Mouse (Mus musculus): ENCODE data around the gene Art4. TPM values are rescaled to one million over a fixed set of nuclear protein-coding genes. Genes with fewer than 3 reads are reported as not detected.
A peak's percentile ranks its signal among the peaks of the same experiment; 100 is the strongest.

The Art4 gene
- total and polyA plus RNA-seq, 3 experiments: 0.50 to 0.60 TPM; not detected in 1

GRCm38 (mm10) chr6:136857873-136858260 is 334 bp upstream of the Art4 start:
- H3K27me3 ChIP-seq (ENCODE audit: control insufficient read depth in 1 of 2, insufficient read depth in 2 of 2, low read length in 2 of 2): no peaks in the 10 kb centered on the region
- H3K36me3 ChIP-seq (ENCODE audit: control insufficient read depth in 1 of 2, insufficient read depth in 2 of 2, low read length in 2 of 2): peaks cover 0 to 9% of the 10 kb centered on the region in 2 experiments; a peak in 2 of 4 replicates
- H3K4me1 ChIP-seq (ENCODE audit: control insufficient read depth in 1 of 2, insufficient read depth in 2 of 2, low read length in 2 of 2): peaks cover 0 to 22% of the 10 kb centered on the region in 2 experiments; a peak in 3 of 4 replicates
- peak overlapping the region; percentile 14; the same call in 1 of the 2 replicates for H3K27ac ChIP-seq (ENCODE audit: control insufficient read depth, low read depth, low read length)
- no peaks in the 10 kb centered on the region for H3K79me2 ChIP-seq (ENCODE audit: control insufficient read depth, insufficient read depth, low read length, poor library complexity)
- H3K9ac ChIP-seq (ENCODE audit: control insufficient read depth, low read depth, low read length, poor library complexity, severe bottlenecking): peak overlapping the region; percentile 43
- TF ChIP-seq MYC (IDR thresholded peaks at IDR 0.05; ENCODE audit: low read depth, low read length): 0 out of 2 replicates have a peak, but pooled peaks have one; percentile 2
- TF ChIP-seq NRF1 (IDR thresholded peaks at IDR 0.05; ENCODE audit: insufficient read depth, low read depth, low read length, poor library complexity, severe bottlenecking): no peak
- H3K9me3 ChIP-seq (replicated peaks; ENCODE audit: insufficient read depth, low read length): no peaks in the 10 kb centered on the region
- DNase-seq (ENCODE audit: low read depth, low spot score): no peak
- H3K4me3 ChIP-seq (ENCODE audit: control insufficient read depth in 1 of 2, insufficient read depth in 1 of 2, low read depth in 2 of 2, low read length in 2 of 2): peak overlapping the region; percentile 16 to 67

- no peak overlapping the region for H3K27ac ChIP-seq (ENCODE audit: control insufficient read depth, low read depth, low read length)
Measured at GRCm38 (mm10) chr6:136856071-136856636, 1.4 kb downstream of the Art4 start.

GRCm38 (mm10) chr6:136855183-136855582 is 2.4 kb downstream of the Art4 start:
- Histone ChIP-seq H3K27ac (ENCODE audit: control insufficient read depth, low read depth, low read length) (no peak overlapping the region), H3K79me2 (ENCODE audit: control insufficient read depth, insufficient read depth, low read length, poor library complexity) (no peaks in the 10 kb centered on the region), H3K4me3 (ENCODE audit: control insufficient read depth in 1 of 2, insufficient read depth in 1 of 2, low read depth in 2 of 2, low read length in 2 of 2) (no peak overlapping the region), H3K36me3 (ENCODE audit: control insufficient read depth in 1 of 2, insufficient read depth in 2 of 2, low read length in 2 of 2) (peaks cover 0 to 9% of the 10 kb centered on the region in 2 experiments; a peak in 2 of 4 replicates), H3K4me1 (ENCODE audit: control insufficient read depth in 1 of 2, insufficient read depth in 2 of 2, low read length in 2 of 2) (peaks cover 0 to 22% of the 10 kb centered on the region in 2 experiments; a peak in 3 of 4 replicates), H3K9ac (ENCODE audit: control insufficient read depth, low read depth, low read length, poor library complexity, severe bottlenecking) (no peak overlapping the region), H3K9me3 (replicated peaks; ENCODE audit: insufficient read depth, low read length) (no peaks in the 10 kb centered on the region), H3K27me3 (ENCODE audit: control insufficient read depth in 1 of 2, insufficient read depth in 2 of 2, low read length in 2 of 2) (no peaks in the 10 kb centered on the region)
- peak; percentile 64 for DNase-seq (ENCODE audit: low read depth, low spot score)
- no peak for TF ChIP-seq GABPA (IDR thresholded peaks at IDR 0.05; ENCODE audit: low read depth, low read length)
- no peak for TF ChIP-seq POLR2AphosphoS2 (IDR thresholded peaks at IDR 0.05; ENCODE audit: low read length)
- no peak for TF ChIP-seq ZNF384 (IDR thresholded peaks at IDR 0.05; ENCODE audit: low read depth, low read length)
- 0 out of 2 replicates have a peak, but pooled peaks have one; percentile 45 for TF ChIP-seq TBP (IDR thresholded peaks at IDR 0.05; ENCODE audit: low read depth, low read length)
- no peak for TF ChIP-seq UBTF (IDR thresholded peaks at IDR 0.05; ENCODE audit: borderline replicate concordance, insufficient read depth, low read depth, low read length)
- no peak for TF ChIP-seq TAL1 (IDR thresholded peaks at IDR 0.05; ENCODE audit: low read length)
- TF ChIP-seq RCOR1 (IDR thresholded peaks at IDR 0.05; ENCODE audit: low read depth, low read length): no peak
- no peak for TF ChIP-seq NELFE (IDR thresholded peaks at IDR 0.05; ENCODE audit: low read depth, low read length)
- TF ChIP-seq EP300 (IDR thresholded peaks at IDR 0.05; ENCODE audit: low read depth in 1 of 2, low read length in 2 of 2): peak in 1 of 2 experiments; percentile 42; a peak in 2 of 4 replicates
- no peak for TF ChIP-seq SIN3A (IDR thresholded peaks at IDR 0.05; ENCODE audit: low read length)
- TF ChIP-seq MXI1 (IDR thresholded peaks at IDR 0.05; ENCODE audit: low read depth, low read length): no peak
- TF ChIP-seq GATA1 (IDR thresholded peaks at IDR 0.05; ENCODE audit: low read depth, low read length): peak; percentile 43
- TF ChIP-seq NRF1 (IDR thresholded peaks at IDR 0.05; ENCODE audit: insufficient read depth, low read depth, low read length, poor library complexity, severe bottlenecking): 0 out of 2 replicates have a peak, but pooled peaks have one; percentile 22
- 0 out of 2 replicates have a peak, but pooled peaks have one; percentile 28 for TF ChIP-seq MYC (IDR thresholded peaks at IDR 0.05; ENCODE audit: low read depth, low read length)

More at GRCm38 (mm10) chr6:136856071-136856636, 1.4 kb downstream of the Art4 start:
- Histone ChIP-seq H3K4me1 (ENCODE audit: control insufficient read depth in 1 of 2, insufficient read depth in 2 of 2, low read length in 2 of 2) (peaks cover 0 to 22% of the 10 kb centered on the region in 2 experiments; a peak in 3 of 4 replicates), H3K36me3 (ENCODE audit: control insufficient read depth in 1 of 2, insufficient read depth in 2 of 2, low read length in 2 of 2) (peaks cover 0 to 9% of the 10 kb centered on the region in 2 experiments; a peak in 2 of 4 replicates), H3K27me3 (ENCODE audit: control insufficient read depth in 1 of 2, insufficient read depth in 2 of 2, low read length in 2 of 2) (no peaks in the 10 kb centered on the region), H3K9me3 (replicated peaks; ENCODE audit: insufficient read depth, low read length) (no peaks in the 10 kb centered on the region), H3K9ac (ENCODE audit: control insufficient read depth, low read depth, low read length, poor library complexity, severe bottlenecking) (no peak overlapping the region), H3K79me2 (ENCODE audit: control insufficient read depth, insufficient read depth, low read length, poor library complexity) (no peaks in the 10 kb centered on the region), H3K4me3 (ENCODE audit: control insufficient read depth in 1 of 2, insufficient read depth in 1 of 2, low read depth in 2 of 2, low read length in 2 of 2) (no peak overlapping the region)
- DNase-seq (ENCODE audit: low read depth, low spot score): no peak
- TF ChIP-seq MAFK (IDR thresholded peaks at IDR 0.05; ENCODE audit: borderline replicate concordance, low read depth, low read length): no peak
- TF ChIP-seq MYC (IDR thresholded peaks at IDR 0.05; ENCODE audit: low read depth, low read length): no peak
- no peak for TF ChIP-seq JUND (IDR thresholded peaks at IDR 0.05; ENCODE audit: low read depth, low read length)
- no peak for TF ChIP-seq KAT2A (conservative IDR thresholded peaks at IDR 0.05; ENCODE audit: low read depth, low read length)
- no peak for TF ChIP-seq TCF12 (IDR thresholded peaks at IDR 0.05; ENCODE audit: low read depth, low read length)
- no peak for TF ChIP-seq ZC3H11A (IDR thresholded peaks at IDR 0.05; ENCODE audit: low read depth, low read length)
- no peak for TF ChIP-seq GATA1 (IDR thresholded peaks at IDR 0.05; ENCODE audit: low read depth, low read length)
- no peak for TF ChIP-seq SMC3 (IDR thresholded peaks at IDR 0.05; ENCODE audit: low read depth, low read length)
- no peak for TF ChIP-seq USF1 (IDR thresholded peaks at IDR 0.05; ENCODE audit: low read depth, low read length)
- TF ChIP-seq E2F4 (IDR thresholded peaks at IDR 0.05; ENCODE audit: borderline replicate concordance, low read depth, low read length): no peak
- TF ChIP-seq POLR2A (IDR thresholded peaks at IDR 0.05; ENCODE audit: control insufficient read depth in 1 of 2, insufficient read depth in 1 of 2, low read depth in 1 of 2, low read length in 2 of 2, poor library complexity in 1 of 2): no peak
- TF ChIP-seq MEF2A (IDR thresholded peaks at IDR 0.05; ENCODE audit: extremely low read depth, insufficient replicate concordance, low read depth, low read length, poor library complexity, severe bottlenecking): no peak
- TF ChIP-seq TAL1 (IDR thresholded peaks at IDR 0.05; ENCODE audit: low read length): no peak
- no peak for TF ChIP-seq GABPA (IDR thresholded peaks at IDR 0.05; ENCODE audit: low read depth, low read length)
- TF ChIP-seq MYB (IDR thresholded peaks at IDR 0.05; ENCODE audit: low read depth, low read length): no peak
- no peak for TF ChIP-seq POLR2AphosphoS2 (IDR thresholded peaks at IDR 0.05; ENCODE audit: low read length)
